Mouse (Mus musculus) frontal cortex, adult (tissue): ENCODE data around the gene 1700123O20Rik.
A peak's percentile ranks its signal among the peaks of the same experiment; 100 is the strongest.

Source experiments
- ATAC-seq: cut with Nextera tagmentation; 2 replicates; pipeline ENCODE4 v1.9.2; 2017; ENCODE audit warnings: mild to moderate bottlenecking, moderate library complexity, mixed read lengths; ENCODE audit not compliant: low TSS enrichment

The 1700123O20Rik gene

GRCm38 (mm10) chr14:54724049-54724448 is 38.0 kb downstream of the 1700123O20Rik start:
- no peak for ATAC-seq

- ATAC-seq, result no peak
Observed at GRCm38 (mm10) chr14:54727565-54727964, 41.5 kb downstream of the 1700123O20Rik start.

- peak; percentile 71 for ATAC-seq
Observed at GRCm38 (mm10) chr14:54728823-54729653, 43.0 kb downstream of the 1700123O20Rik start.

- no peak for ATAC-seq
Observed at GRCm38 (mm10) chr14:54730305-54730704, 44.3 kb downstream of the 1700123O20Rik start.

- peak; percentile 11; the same call in 1 of the 2 replicates for ATAC-seq
Observed at GRCm38 (mm10) chr14:54732206-54732605, 46.2 kb downstream of the 1700123O20Rik start.

GRCm38 (mm10) chr14:54734004-54734403 is 48.0 kb downstream of the 1700123O20Rik start:
- ATAC-seq, result peak; percentile 53

- no peak for ATAC-seq
Observed at GRCm38 (mm10) chr14:54735221-54735620, 49.2 kb downstream of the 1700123O20Rik start.

- peak; percentile 68 for ATAC-seq
Observed at GRCm38 (mm10) chr14:54736555-54737552, 50.8 kb downstream of the 1700123O20Rik start.

GRCm38 (mm10) chr14:54737634-54738033 is 51.6 kb downstream of the 1700123O20Rik start:
- no peak for ATAC-seq
